Mouse (Mus musculus) frontal cortex, postnatal 36 days (tissue): ENCODE data around the gene Pcsk5.

Experiments used
- DNase-seq, 2 experiments: peaks; one replicate each; pipeline ENCODE4 v3.0.0; 2022; ENCODE audit warnings: low spot score in 2 of 2

Gene Pcsk5

GRCm38 (mm10) chr19:17396802-17397201, 440.6 kb downstream of the Pcsk5 start:
- no peak for DNase-seq

DNA sequence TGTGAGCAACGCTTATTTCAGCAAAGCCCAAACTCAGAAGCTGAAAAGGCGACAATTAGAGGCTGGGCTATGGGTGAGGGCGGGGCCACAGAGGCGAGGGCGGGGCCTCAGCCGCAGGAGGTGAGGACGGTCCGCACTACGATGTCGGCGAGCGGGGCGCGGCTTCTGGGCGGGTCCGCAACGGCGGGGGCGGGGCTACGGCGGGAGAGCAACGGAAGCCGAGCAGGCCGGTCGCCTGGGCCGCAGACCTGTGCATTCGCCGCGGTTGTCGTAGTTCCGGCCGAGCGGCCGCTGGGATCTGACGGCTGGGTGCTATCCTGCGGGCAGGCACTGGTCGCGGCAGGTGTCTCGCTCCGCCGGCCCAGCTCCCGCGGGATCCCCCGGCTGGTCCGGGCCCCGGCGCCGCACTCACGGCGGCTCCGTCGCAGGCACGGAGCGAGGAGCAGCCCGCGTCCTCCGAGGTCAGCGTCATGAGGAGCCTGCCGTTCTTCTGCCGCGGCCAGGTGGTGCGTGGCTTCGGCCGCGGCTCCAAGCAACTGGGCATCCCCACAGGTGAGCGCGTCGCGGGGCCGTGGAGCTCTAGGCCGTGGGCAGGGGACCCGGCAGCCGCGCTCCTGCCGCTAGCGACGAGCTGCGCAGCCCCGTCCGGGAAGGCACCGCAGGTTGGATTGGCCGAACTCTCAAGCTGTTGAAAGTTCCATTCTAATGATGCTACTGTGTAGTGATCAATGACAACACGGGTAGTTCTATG, 443.4 kb downstream of the Pcsk5 start, which contains the start of gene Rfk:
Rfk (plus strand) TSS at position 203 of the 751 bp plus-strand sequence.
- peak; percentile 86 to 87 for DNase-seq

DNA sequence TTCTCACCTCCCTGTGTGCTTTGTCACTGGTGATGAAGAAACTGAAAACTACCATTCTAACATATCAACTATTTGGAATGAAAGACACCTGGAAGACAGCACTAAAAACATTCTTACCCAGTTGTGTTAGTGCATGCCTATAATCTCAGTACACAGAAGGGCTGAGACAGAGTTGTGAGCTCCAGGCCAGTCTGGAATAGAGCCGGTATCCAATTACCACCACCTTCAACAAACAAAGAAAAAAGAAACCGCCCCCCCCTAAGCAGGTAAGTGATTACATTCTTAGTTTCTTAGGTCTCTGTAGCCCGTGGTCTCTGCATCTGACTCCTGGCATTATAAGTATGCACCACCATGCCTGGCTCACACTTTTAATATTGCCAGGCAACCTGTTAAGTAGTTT, 444.6 kb downstream of the Pcsk5 start:
- DNase-seq: no peak

DNA sequence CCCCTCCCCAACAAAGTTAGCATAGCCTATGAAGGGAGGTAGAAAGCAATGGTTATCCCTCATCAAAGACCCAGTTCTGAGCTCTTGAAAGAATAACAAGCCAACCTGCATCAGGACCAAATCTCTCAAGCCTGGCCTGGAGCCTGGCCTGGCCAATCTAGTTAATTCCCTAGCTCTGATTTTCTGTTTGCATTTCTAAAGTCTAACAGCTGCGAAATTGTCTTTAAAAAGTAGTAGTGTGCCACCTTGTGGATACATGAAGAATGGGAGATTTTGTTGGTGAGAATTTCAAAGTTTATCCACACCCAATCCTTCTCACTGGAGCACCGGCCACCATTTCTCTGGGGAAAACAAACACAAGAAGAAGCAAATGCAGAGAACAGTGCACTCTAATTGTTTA, 449.0 kb downstream of the Pcsk5 start:
- DNase-seq: peak in 1 of 2 experiments; percentile 26

DNA sequence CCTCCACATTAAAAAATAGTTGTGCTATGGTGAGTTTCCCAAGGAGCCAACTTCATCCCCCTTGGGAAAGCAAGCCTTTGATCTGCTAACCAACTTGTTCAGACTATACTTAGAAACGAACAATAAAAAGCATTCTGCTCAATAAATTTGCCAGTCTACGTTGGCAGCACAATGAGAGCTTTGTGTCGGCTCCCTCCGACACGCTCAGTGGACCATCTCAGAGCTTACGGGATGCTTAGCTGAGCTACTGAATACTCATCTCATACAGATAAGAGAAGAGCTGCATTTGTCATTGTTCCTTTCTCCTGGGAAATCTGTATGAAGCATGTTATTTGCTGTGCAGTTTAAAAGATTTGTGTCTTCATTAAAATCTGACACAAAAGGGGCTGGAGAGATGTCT, 451.0 kb downstream of the Pcsk5 start:
- no peak for DNase-seq

DNA sequence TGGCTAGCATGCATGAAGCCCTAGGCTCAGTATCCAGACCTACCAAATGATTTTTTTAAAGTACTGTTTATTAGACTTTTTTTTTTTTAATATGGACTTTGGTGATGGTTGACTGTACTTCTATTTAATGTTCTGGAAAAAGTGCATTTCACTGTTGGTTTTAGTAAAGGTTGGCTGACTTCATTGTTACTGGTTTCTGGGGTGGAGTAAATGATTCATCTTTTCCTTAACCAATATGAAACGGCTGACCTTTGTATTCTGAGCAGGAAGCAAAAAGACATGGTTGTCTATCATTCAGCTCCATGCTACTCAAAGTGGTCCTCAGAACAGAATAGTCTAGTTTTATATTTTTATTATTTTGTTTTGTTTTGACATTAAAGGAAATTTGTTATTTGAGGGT, 452.0 kb downstream of the Pcsk5 start:
- no peak for DNase-seq

GRCm38 (mm10) chr19:17385022-17385421, 452.4 kb downstream of the Pcsk5 start:
- DNase-seq: no peak

- peak in 1 of 2 experiments; percentile 24 for DNase-seq
Measured at GRCm38 (mm10) chr19:17382807-17383397, 454.5 kb downstream of the Pcsk5 start.
